Mouse (Mus musculus): Measurements from ENCODE around the gene Zan.

Gene Zan

DNA sequence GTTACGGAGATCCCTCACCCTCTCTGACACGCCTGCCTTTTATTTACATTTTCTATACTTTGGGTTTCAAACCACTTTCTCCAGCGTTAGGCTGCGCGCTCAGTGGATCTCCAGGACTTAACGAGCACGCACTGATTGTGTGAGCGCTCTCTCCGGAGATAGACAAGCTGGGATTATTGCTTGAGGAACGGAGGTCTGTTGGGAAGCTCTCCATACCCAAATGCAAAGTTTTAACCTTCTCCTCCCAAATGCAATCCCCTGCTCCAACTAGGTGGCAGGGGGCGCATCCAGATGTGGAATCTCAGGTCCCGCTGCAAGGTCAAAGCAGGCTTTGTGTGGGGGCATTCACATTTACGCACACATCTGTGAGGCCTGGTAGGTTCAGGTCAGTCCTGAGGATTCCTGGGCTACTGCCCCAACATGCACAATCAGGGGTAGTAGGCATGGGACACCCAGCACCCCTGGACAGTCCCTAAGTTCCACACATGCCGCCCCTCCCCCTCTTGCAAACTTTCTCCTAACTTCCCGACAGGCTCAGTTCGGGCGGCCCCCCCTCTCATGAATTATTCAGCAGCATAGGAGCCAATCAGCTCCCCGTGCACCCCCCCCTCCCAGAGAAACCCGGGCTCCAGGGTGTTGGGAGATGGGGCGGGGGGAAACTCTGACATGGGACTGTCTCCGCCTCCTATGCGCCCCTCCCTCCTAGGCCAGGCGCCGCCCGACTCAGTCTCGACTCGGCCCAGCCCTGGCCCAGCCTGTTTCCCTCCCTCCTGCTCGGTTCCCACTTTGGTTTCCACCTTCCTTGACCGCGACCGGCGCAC is 127.3 kb downstream of the Zan start, which contains the start of gene Ephb4:
Ephb4 (plus strand) TSS at position 726 of the 821 bp plus-strand sequence.
- peak; percentile 18 to 26 for DNase-seq

DNA sequence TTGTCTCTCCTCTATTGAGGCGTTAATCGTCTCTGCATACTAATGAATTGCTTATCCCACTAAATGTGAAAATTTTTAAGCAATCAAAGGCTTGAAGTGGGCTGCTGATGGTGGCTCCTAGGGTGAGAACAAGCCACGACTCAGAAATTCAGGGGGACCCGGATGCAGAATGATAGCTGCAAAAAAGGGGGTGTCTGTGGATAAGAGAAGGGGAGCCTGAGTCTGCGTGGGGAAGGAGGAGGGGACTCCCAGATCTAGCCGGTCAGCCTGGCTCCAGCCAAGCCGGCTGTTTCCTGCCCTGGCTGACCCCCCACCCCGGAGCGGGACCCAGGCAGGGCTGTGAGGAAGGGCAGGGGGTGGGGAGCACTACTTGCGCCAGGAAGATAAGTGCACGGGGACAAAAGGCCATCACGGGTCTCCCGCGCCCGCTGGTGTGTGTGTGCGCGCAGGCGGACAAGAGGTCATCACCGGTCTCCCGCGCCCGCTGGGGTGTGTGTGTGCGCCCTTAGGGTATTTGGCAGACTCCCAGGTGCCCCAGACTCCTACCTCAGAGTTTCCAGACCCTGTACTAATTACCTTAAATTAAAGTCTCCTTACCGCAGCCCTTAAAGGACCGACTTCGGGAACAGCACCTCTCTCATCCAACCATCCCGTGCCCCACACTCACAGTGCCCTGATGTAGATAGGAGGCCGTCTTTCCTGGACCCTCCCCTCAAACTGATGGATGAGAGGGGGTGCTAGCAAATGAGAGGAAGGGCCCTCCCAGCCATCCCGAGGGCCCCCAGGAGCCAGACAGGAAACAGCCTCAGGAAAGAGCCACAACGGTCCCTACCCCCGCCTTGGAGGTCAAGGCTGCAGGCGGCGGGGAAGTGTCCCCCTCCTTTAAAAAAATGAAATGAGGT is 128.1 kb downstream of the Zan start:
- no peak for DNase-seq

DNA sequence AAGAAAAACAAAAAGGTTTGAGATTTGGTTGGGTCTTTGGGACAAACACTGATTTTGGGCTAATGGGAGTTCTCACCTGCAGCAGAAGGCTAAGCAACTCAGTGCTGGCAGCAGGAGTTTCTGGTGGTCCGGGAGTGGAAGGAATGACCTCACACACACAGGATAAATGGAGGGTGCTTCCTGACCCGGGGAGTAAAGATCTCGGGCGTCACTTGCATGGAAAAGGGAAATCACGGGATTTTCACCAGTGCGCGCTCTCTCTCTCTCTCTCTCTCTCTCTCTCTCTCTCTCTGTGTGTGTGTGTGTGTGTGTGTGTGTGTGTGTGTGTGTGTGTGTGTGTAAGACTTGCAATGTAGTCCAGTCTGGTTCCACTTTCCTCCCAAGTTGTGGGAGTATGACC is 129.0 kb downstream of the Zan start:
- no peak for DNase-seq

DNA sequence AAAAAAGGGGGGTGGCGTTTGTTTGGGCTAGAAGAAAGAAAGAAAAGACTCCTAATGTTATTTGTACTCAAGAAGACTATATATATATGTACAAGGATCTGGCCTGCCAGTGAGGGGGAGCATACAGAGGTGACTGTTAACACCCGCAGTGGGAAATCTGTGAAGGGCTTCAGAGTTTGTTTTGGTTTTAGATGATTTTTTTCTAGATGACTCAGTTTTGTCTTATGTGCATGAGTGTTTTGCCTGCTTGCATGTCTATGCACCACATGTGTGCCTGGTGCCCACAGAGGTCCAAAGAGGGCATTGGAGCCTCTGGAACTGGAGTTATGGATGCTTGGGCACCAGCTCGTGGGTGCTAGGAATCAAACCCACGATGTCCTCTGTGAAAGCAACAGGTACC is 129.9 kb downstream of the Zan start:
- no peak for DNase-seq

DNA sequence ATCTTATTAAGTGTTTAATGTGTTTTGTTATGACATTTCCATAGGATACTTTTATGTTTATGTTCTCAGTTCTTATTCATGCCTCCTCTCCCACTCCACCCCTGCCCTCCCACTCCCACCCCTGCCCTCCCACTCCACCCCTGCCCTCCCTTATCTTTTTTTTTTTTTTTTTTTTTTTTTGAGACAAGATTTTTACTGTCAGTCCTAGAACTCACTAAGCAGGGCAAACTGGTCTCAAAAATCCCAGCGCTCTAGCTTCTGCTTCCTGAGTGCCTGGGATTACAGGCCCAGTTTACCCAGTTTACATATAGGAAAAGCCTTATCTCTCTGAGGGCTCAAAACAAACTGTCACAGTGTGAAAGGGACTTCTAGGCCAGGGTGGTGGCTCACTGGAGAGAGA is 130.5 kb downstream of the Zan start:
- no peak for DNase-seq

DNA sequence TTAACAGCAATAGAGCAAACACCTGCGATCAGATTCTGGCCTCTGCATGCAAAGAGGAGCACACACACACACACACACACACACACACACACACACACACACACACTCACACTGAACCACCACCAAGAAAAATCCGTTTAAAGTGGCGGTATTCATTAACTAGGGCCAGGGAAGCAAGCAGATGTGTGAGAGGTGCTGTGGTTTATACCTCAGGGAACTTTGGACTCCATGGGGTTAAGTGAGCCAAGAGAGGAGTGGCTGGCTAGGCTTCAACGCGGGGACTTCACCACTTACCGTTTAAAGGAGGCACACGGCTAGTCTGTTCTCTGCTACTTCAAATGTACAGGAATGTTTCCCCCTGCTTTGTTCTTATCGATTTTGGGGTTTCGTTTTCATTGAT is 131.0 kb downstream of the Zan start:
- DNase-seq = no peak

DNA sequence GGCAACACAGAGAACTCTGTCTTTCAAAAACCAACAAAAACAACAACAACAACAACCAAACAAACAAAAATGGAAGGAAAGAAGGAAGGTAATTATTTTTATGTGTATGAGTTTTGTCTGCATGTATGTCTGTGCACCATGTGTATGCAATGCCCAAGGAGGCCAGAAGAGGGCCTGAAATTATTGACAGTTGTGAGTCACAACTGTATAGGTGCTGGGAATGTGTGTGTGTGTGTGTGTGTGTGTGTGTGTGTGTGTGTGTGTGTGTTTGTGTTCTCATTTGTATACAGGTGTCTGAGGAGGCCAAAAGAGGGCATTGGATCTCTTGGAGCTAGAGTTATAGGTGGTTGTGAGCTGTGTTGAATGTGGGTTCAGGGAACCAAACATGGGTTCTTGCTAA is 133.0 kb downstream of the Zan start:
- no peak for DNase-seq

DNA sequence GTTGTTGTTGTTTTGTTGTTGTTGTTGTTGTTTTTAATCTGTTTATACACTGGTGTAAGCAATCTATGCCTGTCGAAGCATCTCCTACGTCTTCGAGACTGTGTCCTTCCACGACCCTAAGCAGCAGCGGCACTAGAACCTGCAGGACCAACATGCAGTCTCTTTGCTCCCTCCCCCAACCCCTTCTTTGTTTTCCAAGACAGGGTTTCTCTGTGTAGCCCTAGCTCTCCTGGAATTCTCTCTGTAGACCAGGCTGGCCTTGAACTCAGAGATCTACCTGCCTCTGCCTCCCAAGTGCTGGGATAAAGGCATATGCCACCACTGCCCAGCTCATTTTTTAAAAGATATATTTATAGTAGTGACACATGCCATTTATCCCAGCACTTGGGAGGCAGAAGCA is 133.5 kb downstream of the Zan start:
- no peak for DNase-seq

DNA sequence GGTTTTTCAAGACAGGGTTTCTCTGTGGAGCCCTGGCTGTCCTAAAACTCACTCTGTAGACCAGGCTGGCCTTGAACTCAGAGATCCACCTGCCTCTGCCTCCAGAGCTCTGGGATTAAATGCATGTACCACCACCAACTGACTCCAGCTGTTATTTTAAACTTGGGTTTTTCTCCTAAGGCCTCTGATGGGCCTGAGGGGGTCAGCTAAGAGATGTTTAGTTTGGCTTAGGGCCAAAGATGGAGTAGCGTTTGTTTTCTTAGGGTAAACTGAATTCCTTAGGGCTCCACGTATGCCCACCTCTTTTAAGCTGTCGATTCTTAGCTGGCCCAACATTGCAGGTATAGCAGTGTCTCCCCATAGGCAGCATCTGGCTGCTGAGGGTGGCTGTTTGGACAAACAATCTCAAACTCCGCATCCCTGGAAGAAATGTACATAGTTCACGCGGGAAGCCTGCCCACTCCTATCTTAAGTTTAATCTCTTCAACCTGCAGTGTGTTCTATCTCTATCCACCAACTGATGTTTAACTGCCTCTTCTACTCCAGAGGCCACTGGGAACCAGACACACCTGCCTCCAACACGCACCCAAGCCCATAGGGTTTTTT is 134.4 kb downstream of the Zan start:
- DNase-seq = no peak

DNA sequence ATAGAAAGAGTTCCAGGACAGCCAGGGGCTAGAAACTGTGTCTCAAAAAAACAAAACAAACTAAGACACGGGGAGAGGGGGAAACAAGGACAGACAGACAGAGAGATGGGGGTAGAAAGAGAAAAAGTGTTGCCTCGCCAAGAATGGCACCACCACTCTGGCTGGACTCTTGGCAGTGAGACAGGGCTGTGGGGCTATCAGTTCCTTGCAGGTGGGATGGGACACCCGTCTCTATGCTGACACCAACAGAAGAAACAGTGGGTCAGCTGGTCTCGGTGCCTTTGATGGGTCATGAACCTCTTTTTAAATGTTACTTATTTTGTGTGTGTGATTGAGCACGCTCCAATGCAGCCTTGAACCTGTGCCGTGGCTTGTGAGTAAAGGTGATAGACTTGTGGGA is 136.6 kb downstream of the Zan start:
- DNase-seq = no peak

DNA sequence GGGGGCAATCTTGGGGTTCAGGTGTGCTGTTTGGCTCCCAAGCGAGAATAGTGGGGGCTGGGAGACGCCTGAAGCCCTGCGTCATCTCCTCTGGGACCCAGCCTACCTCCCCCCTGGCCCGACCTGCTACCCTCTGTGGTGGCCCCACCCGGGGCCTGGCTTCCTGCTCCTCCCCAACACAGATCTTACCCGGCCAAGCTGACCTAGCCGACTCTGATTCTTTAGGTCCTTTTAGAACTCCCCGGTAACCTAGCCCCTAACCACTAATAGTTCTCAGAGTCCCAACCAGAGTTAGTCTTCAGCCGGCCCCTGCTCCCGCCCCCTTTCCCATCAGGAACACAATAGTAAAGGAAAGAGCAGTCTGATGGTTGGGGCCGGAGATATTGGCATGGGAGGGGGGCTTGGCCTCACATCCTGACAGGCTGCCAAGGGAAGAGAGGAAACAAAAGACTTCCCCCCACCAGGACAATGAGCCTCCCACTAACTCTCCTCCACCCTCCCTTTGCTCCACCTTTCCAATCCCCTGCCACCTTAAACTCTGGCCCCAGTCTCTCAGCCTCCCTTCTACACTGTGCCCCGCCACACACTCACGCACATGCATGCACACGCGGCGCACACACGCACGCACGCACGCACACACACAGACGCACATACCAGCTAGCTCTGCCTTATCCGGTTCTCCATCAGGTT is 137.4 kb downstream of the Zan start:
- DNase-seq = no peak

DNA sequence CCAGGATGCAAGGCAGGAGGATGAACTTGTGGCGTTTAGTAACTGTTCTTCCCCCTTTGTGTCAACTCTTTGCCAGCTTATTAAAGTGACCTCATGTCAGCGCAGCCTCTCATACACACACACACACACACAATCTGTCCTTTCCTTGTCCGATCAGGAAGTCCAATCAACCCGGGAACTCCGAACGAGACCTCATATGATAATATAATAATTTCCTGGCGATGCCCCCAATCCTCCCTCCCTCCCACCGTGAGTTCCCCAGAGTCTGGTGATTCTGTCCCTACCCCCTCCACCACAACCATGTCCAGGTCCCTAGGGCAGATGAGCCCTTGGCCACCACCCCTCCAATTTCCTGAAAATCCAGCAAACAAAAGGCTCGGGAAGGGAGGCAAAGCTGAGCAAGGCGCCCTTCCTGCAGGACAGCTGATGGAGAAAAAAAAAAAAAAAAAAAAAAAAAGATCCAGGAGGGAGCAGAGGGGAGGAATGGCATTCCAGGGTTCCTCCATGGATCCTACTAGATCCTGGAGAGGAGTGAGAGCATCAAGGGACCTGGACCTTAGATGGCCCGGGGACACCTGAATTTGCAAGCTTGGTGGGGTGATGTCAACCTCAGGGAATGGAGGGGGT is 138.1 kb downstream of the Zan start:
- DNase-seq = no peak

DNA sequence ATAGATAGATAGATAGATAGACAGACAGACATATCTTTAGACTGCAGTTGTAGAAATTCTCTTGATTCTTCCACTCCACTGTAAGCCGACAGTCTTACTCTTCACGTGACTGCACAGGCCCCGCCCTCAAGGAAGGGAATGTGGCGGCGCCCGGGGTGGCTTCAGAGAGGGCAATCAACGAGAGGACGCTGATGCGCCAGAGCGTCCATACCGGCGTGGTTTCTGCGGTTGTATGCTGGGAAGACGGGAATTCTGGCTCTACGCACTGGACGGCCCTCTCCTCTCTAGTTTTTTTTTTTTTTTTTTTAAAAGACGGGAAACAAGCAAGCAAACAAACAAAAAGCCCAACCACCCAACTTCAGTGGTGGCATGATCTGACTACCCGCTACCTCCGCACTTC is 138.6 kb downstream of the Zan start:
- DNase-seq = peak; percentile 70 to 73

DNA sequence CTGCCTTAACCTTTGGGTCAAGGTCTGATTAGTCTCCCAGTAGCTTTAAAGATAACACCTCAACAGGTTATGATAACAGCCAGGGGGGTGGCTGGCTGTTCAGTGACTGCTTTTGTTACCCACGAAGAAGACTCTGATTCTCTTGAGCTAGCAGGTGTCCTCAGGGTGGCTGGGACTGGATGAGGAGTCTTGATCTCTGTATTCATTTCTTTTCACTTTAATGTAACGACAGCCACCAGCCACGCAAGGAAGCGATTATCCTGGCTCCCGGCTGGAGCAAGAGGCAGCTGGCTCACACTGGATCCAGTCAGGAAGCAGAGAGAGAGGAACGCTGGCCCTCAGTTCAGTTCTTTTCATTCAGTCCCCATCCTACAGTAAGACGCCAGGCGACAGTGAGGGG is 139.7 kb downstream of the Zan start:
- no peak for DNase-seq

DNA sequence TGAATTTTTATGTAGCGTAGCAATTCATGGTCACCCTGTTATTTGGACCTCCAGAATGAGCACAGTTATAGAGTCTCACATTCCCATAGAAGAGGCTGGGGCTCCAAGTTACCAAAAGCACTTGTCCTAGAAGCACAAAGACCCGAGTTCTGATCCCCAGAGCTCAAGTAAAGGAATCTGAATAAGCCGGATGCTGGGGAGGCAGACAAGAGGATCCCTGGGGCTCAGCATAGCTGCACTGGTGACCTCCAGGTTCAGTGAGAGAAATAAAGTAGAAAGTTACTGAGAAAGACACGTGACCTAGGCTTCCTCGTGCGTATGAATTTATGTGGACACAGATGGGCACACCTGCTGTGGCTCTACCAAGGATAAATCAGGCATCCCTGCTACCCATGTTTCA is 141.8 kb downstream of the Zan start:
- no peak for DNase-seq

DNA sequence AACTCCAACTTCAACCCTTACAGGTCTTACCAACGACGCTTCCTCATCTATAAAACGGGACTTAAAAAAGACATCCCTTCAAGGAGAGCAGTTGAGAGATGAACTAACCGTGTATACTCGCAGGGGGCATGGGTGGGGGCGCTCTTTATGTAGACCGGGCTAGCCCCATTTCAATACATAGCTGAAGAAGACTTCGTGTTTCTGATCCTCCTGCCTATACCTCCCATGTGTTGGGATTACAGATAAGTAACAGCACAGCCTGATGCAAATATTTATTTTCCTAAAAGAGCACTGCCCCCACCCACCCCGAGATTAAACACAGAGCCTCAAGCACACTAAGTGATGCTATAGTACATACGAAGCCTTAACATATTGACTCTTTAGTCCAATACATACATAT is 142.5 kb downstream of the Zan start:
- no peak for DNase-seq

DNA sequence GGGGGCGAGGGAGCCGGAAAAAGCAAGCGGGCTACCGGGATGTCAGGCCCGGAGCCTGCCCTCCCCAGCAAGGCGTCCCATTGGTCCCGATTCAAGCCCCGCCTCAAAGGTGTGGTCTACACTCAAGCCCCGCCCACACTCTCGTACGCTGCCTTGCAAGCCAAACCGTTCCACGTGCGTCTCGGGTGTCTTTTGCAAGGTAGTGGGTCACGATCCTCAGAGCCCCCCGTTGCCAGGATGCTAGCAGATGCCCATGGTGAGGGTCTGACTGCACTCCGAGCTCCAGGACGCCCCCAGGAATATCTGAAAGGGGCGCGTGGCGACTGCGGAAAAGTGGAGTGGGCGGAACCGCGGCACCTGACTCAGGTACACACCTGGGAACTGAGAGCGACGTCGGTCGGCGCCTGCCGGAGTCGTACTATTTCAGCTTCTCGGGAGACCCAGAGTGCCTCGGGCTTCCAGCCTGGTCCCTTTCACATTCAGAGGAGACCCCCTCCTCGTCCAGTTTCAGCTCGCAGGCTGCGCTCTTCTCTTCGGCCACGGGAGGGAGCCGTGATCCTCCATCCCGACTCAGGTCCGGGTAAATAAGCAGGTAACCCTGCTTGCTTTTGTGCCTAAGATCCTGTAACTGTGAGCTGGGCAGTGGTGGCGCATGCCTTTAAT is 143.2 kb downstream of the Zan start, which contains the start of gene Slc12a9:
Slc12a9 (minus strand) TSS at position 86 of the 663 bp plus-strand sequence.
- peak; percentile 89 to 93 for DNase-seq

DNA sequence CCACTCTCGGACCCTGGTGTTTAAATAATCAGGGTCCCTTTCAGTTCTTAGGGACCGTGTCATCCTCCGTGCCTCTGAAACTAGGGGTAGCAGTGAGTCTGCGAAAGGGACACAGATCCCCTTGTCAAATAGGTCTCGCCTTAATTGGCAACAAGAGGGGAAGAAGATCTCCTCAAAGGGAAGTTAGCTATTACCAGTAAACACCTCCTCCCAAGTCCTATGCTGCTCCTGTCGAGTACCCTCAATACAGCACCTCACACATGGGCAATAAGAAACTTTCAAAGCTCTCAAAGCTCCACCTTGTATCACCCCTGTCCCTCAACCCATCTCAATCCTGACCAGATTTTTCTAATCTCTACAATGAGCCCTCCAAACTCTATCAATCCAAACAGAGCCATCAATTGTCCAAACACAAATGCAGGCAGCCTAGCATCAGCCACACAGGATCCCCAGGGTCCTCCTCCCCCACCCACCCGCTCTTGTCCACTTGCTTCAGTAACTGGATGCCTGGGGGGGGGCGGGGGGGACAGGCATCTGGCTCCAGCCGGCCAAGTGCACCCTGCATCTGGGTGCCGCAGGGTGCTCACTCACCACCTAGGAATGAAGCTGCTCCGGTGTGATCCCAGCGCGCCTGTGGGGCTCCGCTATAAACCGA is 143.9 kb downstream of the Zan start:
- no peak for DNase-seq

DNA sequence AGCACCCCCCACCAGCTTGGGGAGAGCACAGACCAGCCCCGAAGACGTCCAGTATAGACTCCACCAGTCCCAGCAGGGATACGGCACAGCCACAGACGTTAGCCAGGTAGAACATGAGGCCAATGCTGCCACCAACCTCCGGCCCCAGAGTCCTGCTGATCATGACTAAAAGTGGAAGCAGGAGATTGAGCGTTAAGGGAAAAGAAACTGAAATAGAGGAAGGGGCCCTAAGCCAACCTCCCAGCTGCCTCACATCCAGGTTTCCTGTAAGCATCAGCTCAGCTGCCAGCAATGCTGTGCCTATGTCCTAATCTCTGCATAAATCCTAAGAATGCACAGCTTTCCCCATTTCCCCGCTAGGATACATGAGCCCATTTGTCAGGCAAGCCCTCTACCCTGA is 146.0 kb downstream of the Zan start:
- DNase-seq = no peak
